Mouse (Mus musculus) neutrophil, adult 65 days (primary cell): ENCODE results near the gene Ipp. TPM values are rescaled to one million over a fixed set of nuclear protein-coding genes. Genes with fewer than 3 reads are reported as not detected.

Experiments used
- total RNA-seq: library from RNA; stranded (reverse); gene quantifications from 2 replicates; pipeline ENCODE4 v1.2.4, GENCODE M21; 2023

Ipp gene
- total RNA-seq = 3.9 and 5.0 TPM in 2 replicates

DNA sequence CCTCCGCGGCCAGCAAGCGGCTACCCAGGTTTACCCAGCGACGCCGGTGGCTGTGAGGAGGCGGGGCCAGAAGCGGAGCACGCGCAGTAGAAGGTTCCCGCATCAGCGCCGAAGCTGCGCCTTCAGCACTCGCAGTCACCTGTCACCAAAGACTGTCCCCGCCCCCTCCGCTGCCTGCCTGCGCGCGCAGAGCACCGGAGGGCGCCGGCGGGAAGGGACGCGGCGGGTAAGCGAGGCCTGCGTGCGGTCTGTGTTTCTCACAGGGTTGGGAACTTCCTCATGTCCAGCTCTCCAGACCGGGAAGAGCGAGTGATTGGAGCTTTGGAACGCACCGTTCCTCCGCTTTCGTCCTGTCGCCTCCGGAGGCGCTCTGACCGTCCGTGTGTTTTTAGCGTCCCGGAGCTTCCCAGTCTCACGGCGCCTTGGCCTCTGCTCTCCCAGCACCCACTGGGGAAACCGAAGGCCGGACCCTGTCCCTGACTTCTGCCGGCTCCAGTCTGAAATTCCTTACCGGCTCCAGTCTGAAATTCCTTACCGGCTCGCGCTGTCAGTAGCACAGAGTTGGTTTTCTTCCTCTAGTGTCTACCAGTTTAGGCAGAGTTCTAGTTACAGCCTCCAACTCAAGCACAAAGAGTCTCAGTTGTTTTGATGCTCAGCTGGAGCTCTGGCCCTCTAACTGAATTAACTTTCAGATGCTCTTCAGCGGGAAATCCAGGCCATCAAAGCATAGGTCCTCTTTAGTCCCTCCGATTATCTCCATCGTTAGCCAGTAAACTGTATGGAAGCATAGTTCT, at the start of gene Ipp:
Gene Ipp (plus strand): TSS at position 125 of the 794 bp plus-strand sequence.

DNA sequence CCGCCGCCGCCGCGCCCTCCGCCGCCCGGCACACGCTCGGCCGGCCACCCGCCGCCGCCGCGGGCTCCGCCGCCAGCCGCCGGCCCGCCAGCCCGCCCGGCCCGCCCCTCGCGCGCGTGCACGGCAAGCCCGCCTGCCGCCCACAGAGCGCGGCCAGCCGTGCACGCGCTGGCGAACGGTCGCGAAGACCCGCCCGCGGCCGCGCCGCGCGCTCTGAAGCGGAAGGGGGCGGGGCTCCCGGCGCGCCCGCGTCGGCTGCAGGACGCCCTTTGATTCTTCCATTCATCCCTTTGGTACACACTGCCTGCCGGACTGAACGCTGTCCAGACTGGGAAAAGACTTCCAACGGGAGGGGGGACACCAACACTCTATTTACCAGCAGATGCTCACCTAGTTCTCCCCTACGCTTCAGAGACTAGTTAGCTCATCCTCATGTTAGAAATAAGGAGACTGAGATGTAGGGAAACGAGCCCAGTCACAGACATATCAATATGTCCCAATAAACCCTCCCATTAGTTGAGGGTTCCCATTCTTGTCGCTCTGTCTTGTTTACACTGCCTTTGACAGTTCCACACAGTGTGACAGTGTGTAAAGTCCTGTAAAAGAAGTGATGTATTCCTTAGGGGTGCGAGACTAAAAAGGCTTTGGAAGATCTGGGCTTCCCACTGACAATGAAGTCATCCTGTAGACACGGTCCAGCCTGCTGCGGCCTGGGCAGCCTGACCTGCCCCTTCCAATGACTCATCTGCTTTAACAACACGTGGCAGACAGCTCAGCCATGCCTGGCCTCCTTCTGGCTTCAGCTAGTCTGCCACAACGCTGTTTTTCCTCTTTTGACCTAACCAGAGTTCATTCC, 43.0 kb upstream of the Ipp start, which contains the start of gene Mast2:
Gene Mast2 (minus strand): TSS at position 58 of the 856 bp plus-strand sequence.

DNA sequence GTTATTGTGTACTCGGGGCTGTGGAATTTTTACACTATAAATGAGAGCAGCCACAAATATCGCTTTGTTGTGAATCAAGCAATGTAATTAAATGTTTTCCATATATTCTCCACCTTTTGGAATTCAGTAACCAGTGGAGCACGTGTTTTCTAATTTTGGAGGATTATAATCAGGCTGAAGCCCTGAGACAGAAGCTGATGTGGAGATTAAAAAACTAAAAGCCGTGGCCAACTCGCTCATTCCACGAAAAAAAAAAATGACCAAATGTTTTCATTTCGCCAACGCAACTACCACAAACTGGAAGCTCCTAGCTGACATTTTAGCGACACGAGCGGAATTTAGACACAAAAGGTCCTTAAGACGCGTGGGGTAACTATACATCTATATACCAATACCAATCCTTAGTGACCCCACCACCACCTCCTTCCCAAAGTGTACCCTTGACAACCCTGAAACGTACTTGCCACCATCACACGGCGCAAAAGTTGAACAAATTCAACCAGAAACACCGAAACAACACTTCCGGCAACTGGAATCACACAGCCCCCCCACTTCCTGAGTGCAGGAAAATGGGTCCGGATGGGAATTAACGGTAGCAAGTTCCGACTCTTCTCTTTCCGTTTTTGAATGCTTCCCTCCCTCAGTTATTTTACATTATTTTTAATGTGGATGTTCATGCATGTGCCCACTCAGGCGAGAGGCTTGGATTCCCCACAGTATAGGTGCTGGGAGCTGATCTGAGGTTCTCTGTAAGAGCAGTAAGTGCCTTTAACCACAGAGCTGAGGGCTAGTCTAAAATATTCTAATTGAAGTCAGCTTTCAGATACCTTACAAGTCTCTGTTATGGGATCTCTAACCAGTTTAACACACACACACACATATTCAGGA, 48.3 kb downstream of the Ipp start, which contains the start of gene Tmem69:
Gene Tmem69 (minus strand): TSS at position 524 of the 888 bp plus-strand sequence.

DNA sequence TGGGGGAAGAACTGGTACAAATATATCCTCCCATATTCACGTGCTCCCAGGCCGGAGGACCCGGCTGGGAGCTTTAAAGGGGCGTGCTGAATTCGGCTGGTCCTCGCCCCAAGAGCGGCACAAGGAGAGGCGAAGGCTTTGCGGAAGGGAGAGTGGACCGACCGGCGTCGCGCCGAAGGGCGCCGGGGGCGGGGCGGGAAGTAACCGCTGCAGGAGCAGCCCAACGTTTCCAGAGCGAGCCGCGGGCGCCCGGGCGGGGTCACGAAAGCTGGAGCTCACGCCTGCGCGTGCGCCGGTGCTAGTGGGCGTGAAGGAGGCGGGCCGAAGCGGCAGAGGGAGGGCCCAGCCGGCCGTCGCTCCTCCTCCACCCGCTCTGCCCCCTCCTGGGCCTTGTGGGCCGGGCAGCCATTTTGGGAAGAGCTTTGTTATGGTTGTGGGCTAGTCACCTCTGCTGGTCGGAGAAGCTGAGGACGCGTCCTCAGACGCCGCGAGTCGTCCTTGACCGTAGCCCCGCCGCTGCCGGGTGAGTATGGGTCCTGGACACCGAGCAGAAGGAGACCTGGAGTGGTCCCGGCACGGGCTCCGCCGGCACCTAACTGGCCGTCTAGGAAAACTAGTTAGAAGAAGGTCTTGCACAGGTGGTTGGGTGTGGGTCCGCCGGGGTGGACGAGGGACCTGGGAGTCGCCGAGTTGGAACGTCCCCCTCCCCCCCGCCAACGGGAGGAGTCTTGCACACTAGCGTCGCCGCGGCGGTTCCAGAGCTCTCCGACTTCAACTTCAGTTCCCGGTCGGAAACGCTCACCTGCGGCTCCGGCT, 50.2 kb downstream of the Ipp start, which contains the start of gene Gpbp1l1:
Gene Gpbp1l1 (plus strand): TSS at position 353 of the 816 bp plus-strand sequence.

Other genes with a start within 250 kb of the Ipp start
- 18.3 and 19.9 TPM in 2 replicates for gene Mast2, start 43.4 kb upstream of the Ipp start, total RNA-seq
- 5.2 and 5.4 TPM in 2 replicates for gene Tmem69, start 48.4 kb downstream of the Ipp start, total RNA-seq
- 89.6 and 106 TPM in 2 replicates for gene Gpbp1l1, start 50.1 kb downstream of the Ipp start, total RNA-seq
- 6.8 and 8.6 TPM in 2 replicates for gene Ccdc17, start 89.1 kb downstream of the Ipp start, total RNA-seq
- gene Nasp, start 120.4 kb downstream of the Ipp start, total RNA-seq = 59.3 and 72.8 TPM in 2 replicates
- gene Akr1a1, start 144.1 kb downstream of the Ipp start, total RNA-seq = 199 and 214 TPM in 2 replicates
- 83.8 and 98.8 TPM in 2 replicates for gene Prdx1, start 178.0 kb downstream of the Ipp start, total RNA-seq
- 1.5 and 2.7 TPM in 2 replicates for gene Mmachc, start 200.9 kb downstream of the Ipp start, total RNA-seq
- gene Ccdc163, start 201.0 kb downstream of the Ipp start, total RNA-seq = 9.9 and 13.5 TPM in 2 replicates
- gene Tesk2, start 213.4 kb downstream of the Ipp start, total RNA-seq = 33.0 and 44.2 TPM in 2 replicates